Mouse (Mus musculus): Measurements from ENCODE around the gene Ogfod2. TPM values are rescaled to one million over a fixed set of nuclear protein-coding genes. Genes with fewer than 3 reads are reported as not detected.

Ogfod2 gene
- total and polyA plus RNA-seq, 3 experiments = 14.6 to 25.5 (median 16.4) TPM

DNA sequence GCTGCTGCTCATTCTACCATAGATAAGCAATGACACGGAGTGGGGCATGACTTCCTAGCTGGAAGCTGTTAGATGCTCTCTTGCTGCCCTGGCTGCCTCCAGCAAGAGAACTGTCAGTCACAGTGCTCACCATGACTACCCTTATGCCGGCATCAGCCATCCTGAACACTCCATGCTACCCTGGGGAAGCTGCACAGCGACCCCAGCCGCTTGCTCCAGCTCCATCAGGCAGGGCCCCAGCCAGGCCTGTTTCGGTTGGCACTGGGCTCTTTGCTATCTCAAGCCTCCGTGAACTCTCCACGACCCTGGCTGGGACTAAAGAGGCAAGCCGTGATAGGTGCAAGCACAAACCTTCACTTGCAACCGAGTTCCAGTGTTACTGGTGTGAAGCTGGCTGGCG lies 49.7 kb downstream of the Ogfod2 start:
- H3K36me3 ChIP-seq (ENCODE audit: control insufficient read depth, insufficient read depth, low read length) = no peaks in the 10 kb centered on the region
- H3K79me2 ChIP-seq (replicated peaks; ENCODE audit: control insufficient read depth, insufficient read depth, low read length) = peaks cover 1% of the 10 kb centered on the region; the same call in 1 of the 2 replicates
- intact Hi-C loops (cut with DNase I) = loop anchor here (1.0 to 2.0 kb wide), 4 partner anchors 87 to 137 kb away; partner anchors contain the start of gene Pitpnm2
- peaks cover 21% of the 10 kb centered on the region for H3K4me1 ChIP-seq (ENCODE audit: control insufficient read depth, insufficient read depth, low read length)
- 42% methylated on average over 10 of the region's 10 CpGs for WGBS
- TF ChIP-seq POLR2A (IDR thresholded peaks at IDR 0.05; ENCODE audit: insufficient read depth, low read depth, low read length) = no peak
- TF ChIP-seq CTCF (IDR thresholded peaks at IDR 0.05) = no peak
- no peak for TF ChIP-seq EP300 (IDR thresholded peaks at IDR 0.05; ENCODE audit: insufficient read depth, low read depth, low read length)
- no peak for DNase-seq
- H3K27ac ChIP-seq = peak overlapping the region; percentile 16; the same call in 1 of the 2 replicates
- no peaks in the 10 kb centered on the region for H3K27me3 ChIP-seq (ENCODE audit: control insufficient read depth, insufficient read depth, low read length)
- H3K4me3 ChIP-seq = no peak overlapping the region
- no peak overlapping the region for H3K9ac ChIP-seq (ENCODE audit: low read depth, low read length)

DNA sequence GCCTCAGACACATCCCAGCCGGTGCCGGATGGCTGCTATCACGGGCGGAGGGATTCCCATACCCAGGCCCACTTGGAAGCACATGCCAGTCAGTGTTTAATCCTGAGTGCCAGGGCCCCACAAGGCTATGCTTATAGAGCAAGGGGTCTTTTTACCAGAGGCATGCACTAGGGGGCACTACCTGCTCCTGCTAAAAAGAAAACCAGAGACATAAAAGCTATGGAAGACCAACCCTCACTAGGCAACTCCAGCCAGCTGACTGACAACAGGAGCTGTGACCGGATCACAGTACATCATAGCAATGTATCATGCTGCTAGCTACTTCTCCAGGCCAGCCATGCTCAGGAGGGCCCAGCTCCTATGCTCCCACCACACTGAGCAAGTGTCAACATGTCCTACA lies 50.5 kb downstream of the Ogfod2 start:
- Histone ChIP-seq H3K4me3 (no peak overlapping the region), H3K9ac (ENCODE audit: low read depth, low read length) (no peak overlapping the region), H3K4me1 (ENCODE audit: control insufficient read depth, insufficient read depth, low read length) (peaks cover 23% of the 10 kb centered on the region), H3K36me3 (ENCODE audit: control insufficient read depth, insufficient read depth, low read length) (no peaks in the 10 kb centered on the region), H3K27ac (no peak overlapping the region), H3K27me3 (ENCODE audit: control insufficient read depth, insufficient read depth, low read length) (no peaks in the 10 kb centered on the region), H3K79me2 (replicated peaks; ENCODE audit: control insufficient read depth, insufficient read depth, low read length) (peaks cover 1% of the 10 kb centered on the region; the same call in 1 of the 2 replicates)
- WGBS = 54% methylated on average over 5 of the region's 5 CpGs
- peak; percentile 75 to 77 for DNase-seq
- intact Hi-C loops (cut with DNase I) = loop anchor here (1.0 to 2.0 kb wide), 4 partner anchors 86 to 137 kb away; partner anchors contain the start of gene Pitpnm2
- peak; percentile 55; the same call in 1 of the 2 replicates for TF ChIP-seq EP300 (IDR thresholded peaks at IDR 0.05; ENCODE audit: insufficient read depth, low read depth, low read length)
- TF ChIP-seq POLR2A (IDR thresholded peaks at IDR 0.05; ENCODE audit: insufficient read depth, low read depth, low read length) = no peak
- TF ChIP-seq CTCF (IDR thresholded peaks at IDR 0.05) = peak; percentile 87

DNA sequence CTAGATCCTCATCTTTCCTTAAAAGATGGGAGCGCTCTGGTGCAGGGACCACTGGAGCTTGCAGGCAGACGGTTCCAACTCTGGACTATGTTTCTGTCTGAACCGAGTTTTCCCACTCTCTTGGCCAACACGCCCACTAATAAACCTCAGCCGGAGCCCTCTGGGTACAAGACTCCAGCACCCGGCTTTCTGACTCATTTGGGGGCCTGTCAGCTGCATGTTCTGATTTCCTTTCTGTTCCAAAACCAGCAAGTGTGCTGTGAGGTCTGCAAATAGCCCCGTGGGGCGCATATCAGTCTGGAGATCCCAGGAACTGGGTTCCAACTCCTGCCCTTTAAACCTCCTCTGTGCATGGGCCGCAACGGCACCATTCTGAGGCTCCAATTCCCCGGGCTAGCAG lies 51.3 kb downstream of the Ogfod2 start:
- no peak for DNase-seq
- no peak overlapping the region for H3K9ac ChIP-seq (ENCODE audit: low read depth, low read length)
- peaks cover 1% of the 10 kb centered on the region; the same call in 1 of the 2 replicates for H3K79me2 ChIP-seq (replicated peaks; ENCODE audit: control insufficient read depth, insufficient read depth, low read length)
- WGBS = 75% methylated on average over 11 of the region's 11 CpGs
- H3K27me3 ChIP-seq (ENCODE audit: control insufficient read depth, insufficient read depth, low read length) = no peaks in the 10 kb centered on the region
- H3K4me3 ChIP-seq = no peak overlapping the region
- intact Hi-C loops (cut with DNase I) = loop anchor here (2.0 kb wide), 2 partner anchors 85 to 95 kb away; partner anchors contain the start of gene Pitpnm2
- no peak overlapping the region; the same call in 1 of the 2 replicates for H3K27ac ChIP-seq
- no peaks in the 10 kb centered on the region for H3K36me3 ChIP-seq (ENCODE audit: control insufficient read depth, insufficient read depth, low read length)
- TF ChIP-seq EP300 (IDR thresholded peaks at IDR 0.05; ENCODE audit: insufficient read depth, low read depth, low read length) = no peak
- TF ChIP-seq POLR2A (IDR thresholded peaks at IDR 0.05; ENCODE audit: insufficient read depth, low read depth, low read length) = no peak
- TF ChIP-seq CTCF (IDR thresholded peaks at IDR 0.05) = no peak
- peaks cover 23% of the 10 kb centered on the region for H3K4me1 ChIP-seq (ENCODE audit: control insufficient read depth, insufficient read depth, low read length)

Other genes starting within 250 kb of the Ogfod2 start
- gene Hcar2, start 246.8 kb upstream of the Ogfod2 start, total RNA-seq (2021) = under 1 TPM in 1 of 2 experiments, not detected in 1; 0.29 TPM
- 0.38 and 1.8 TPM in 2 replicates for gene Hcar2, start 246.8 kb upstream of the Ogfod2 start, polyA plus RNA-seq (2012; rRNA removed)
- under 1 TPM; 0.55 to 0.57 TPM for gene Hcar1, start 232.3 kb upstream of the Ogfod2 start, total RNA-seq (2021)
- 2.0 and 3.0 TPM in 2 replicates for gene Hcar1, start 232.3 kb upstream of the Ogfod2 start, polyA plus RNA-seq (2012; rRNA removed)
- 10 to 100 TPM; 49.6 to 58.8 TPM for gene Denr, start 205.1 kb upstream of the Ogfod2 start, total RNA-seq (2021)
- 20.6 and 35.1 TPM in 2 replicates for gene Denr, start 205.1 kb upstream of the Ogfod2 start, polyA plus RNA-seq (2012; rRNA removed)
- under 1 TPM in 1 of 2 experiments, not detected in 1; 0.47 TPM for gene Gm43518, start 184.9 kb upstream of the Ogfod2 start, total RNA-seq (2021)
- 1.1 TPM in 1 of 2 replicates, not detected in the other for gene Gm43518, start 184.9 kb upstream of the Ogfod2 start, polyA plus RNA-seq (2012; rRNA removed)
- gene Ccdc62, start 181.6 kb upstream of the Ogfod2 start, total RNA-seq (2021) = 1 to 10 TPM; 1.9 to 2.5 TPM
- gene Ccdc62, start 181.6 kb upstream of the Ogfod2 start, polyA plus RNA-seq (2012; rRNA removed) = 2.0 and 3.7 TPM in 2 replicates
- gene Hip1r, start 138.7 kb upstream of the Ogfod2 start, total RNA-seq (2021) = 10 to 100 TPM; 16.3 to 16.7 TPM
- gene Hip1r, start 138.7 kb upstream of the Ogfod2 start, polyA plus RNA-seq (2012; rRNA removed) = 7.0 and 7.9 TPM in 2 replicates
- gene Vps37b, start 80.0 kb upstream of the Ogfod2 start, total RNA-seq (2021) = 10 to 100 TPM; 16.0 to 16.7 TPM
- 22.7 and 29.4 TPM in 2 replicates for gene Vps37b, start 80.0 kb upstream of the Ogfod2 start, polyA plus RNA-seq (2012; rRNA removed)
- 1 to 10 TPM; 8.9 to 9.9 TPM for gene Abcb9, start 16.5 kb upstream of the Ogfod2 start, total RNA-seq (2021)
- gene Abcb9, start 16.5 kb upstream of the Ogfod2 start, polyA plus RNA-seq (2012; rRNA removed) = 7.8 and 10.1 TPM in 2 replicates
- gene Arl6ip4, start 3.8 kb downstream of the Ogfod2 start, total RNA-seq (2021) = 10 to 100 TPM; 34.2 to 41.5 TPM
- gene Arl6ip4, start 3.8 kb downstream of the Ogfod2 start, polyA plus RNA-seq (2012; rRNA removed) = 16.9 and 17.5 TPM in 2 replicates
- 10 to 100 TPM; 40.1 TPM for gene Pitpnm2, start 137.5 kb downstream of the Ogfod2 start, total RNA-seq (2021)
- 34.9 and 37.7 TPM in 2 replicates for gene Pitpnm2, start 137.5 kb downstream of the Ogfod2 start, polyA plus RNA-seq (2012; rRNA removed)
- 1 to 10 TPM; 4.4 to 5.4 TPM for gene Mphosph9, start 215.7 kb downstream of the Ogfod2 start, total RNA-seq (2021)
- 2.8 and 4.4 TPM in 2 replicates for gene Mphosph9, start 215.7 kb downstream of the Ogfod2 start, polyA plus RNA-seq (2012; rRNA removed)
- 10 to 100 TPM; 11.4 to 12.0 TPM for gene 2810006K23Rik, start 215.8 kb downstream of the Ogfod2 start, total RNA-seq (2021)
- 6.9 and 11.7 TPM in 2 replicates for gene 2810006K23Rik, start 215.8 kb downstream of the Ogfod2 start, polyA plus RNA-seq (2012; rRNA removed)

All from heart, adult 2 months (tissue).